Mouse (Mus musculus): ENCODE measurements at regions not wholly inside any gene's neighbourhood (a gene's known extent, or its start where the extent isn't known, plus 50 kb on each side); places are given as distances from the start of the nearest gene placed in this dataset.

GRCm38 (mm10) chr10:9294620-9295019, 380.4 kb downstream of the Samd5 start:
- no peak for DNase-seq

DNA sequence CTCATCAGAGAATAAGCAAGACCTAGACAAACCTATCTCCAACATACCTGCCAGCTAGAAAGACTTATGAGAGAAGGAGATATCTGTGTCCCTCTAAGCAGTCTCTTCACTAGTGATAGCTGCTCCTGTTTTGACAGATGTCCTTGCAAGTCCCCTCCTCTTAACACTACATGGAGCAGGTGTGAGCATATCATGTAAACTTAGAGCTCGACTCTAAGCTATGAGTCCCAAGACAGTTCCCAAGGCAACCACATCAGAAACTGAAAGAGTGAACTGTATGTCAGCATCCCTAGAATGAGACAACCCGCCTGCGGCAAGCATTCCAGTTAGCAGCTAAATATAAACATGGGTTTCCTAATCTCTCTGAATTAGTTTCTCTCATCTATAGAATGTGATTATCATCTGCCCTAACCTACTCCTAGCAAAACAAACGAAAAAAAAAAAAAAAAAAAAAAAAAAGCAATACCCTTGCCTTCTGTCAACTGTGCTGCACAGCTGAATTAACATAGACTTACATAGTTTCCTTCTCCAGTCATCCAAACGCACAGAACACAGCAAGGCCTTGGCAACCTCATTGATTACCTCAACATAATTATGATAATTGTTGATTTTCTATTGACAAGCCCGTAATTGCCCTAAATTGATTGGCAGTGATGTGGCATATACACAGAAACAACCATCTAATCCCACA, 383.4 kb downstream of the Samd5 start:
- DNase-seq = no peak

DNA sequence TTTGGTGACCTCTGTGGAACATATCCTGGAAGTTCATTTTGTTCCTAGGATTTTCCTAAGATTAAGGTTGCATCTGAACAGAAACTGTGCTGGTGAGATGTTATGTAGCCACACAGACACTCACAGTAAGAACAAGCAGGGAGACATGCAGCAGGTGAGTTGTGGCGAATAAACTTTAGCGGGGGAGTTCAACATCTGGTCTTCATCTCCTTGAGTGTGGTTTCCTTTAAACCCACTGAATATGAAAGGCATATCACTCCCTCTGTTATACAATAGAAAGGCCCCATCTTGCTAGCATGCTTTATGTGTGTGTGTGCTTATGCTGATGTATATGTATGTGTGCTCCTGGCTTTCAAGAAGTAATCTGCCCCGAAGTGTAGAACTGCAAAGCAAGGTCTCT, 387.1 kb upstream of the Sash1 start:
- DNase-seq = no peak

DNA sequence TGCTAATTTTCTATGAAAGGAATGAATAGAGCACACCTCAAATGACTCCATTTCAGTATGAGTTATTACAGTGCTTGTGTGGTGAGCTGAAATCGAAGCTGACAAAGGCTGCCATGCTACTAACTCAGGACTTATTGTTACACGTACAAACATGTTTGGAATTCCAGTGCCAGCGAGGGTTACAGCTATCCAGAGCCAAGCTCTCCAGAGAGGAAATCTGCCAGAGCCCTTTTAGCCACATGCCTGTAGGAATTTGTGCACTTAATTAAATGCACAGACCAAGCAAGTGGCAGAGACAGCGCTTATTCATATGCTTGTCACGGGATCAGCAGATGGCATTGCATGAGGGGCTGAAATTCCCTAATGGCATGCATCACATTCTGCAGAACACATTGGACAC, 386.4 kb upstream of the Sash1 start:
- DNase-seq = no peak

- no peak for DNase-seq
These were observed 379.7 kb upstream of the Sash1 start for GRCm38 (mm10) chr10:9265528-9265927.

GRCm38 (mm10) chr10:9264309-9265000, 378.6 kb upstream of the Sash1 start:
- no peak for DNase-seq

GRCm38 (mm10) chr10:9258705-9259104, 372.8 kb upstream of the Sash1 start:
- no peak for DNase-seq

DNA sequence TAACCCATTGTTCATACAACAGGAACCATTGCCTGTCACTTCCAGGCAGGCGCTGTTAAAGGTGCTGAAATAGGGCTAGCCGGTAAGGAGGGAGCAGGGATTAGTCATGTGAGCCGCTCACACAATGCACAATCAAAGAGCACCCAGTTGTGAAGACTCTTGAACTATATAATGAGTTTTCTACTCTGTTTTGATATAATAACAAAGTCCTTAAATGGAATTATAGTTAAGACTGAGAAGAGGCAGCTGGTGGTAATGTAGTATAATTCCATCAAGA, 367.0 kb upstream of the Sash1 start:
- no peak for DNase-seq

GRCm38 (mm10) chr10:9252120-9252940, 366.5 kb upstream of the Sash1 start:
- no peak for DNase-seq

- DNase-seq = no peak
These were observed 357.4 kb upstream of the Sash1 start for GRCm38 (mm10) chr10:9243281-9243618.

- DNase-seq = no peak
These were observed 356.9 kb upstream of the Sash1 start for GRCm38 (mm10) chr10:9242596-9243280.

GRCm38 (mm10) chr10:9239956-9240355, 354.1 kb upstream of the Sash1 start:
- DNase-seq = no peak

DNA sequence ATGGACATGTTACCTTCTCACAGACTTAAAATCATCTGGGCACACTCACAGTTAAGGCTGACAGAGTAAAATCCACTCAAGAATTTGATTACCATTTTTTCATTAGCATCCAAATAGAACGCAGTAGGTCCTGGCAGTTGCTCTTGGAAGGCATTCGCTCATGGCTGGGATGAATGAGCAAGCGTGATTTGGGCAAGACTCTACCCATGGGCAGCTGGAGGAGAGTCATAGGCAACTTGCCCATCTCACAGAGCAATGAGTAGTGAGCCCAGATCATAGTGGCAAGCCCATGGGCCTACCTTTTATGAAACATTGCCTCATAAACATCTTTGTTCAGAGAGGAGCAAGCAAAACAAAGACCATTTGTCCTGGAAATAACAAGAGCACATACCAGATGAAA, 345.9 kb upstream of the Sash1 start:
- DNase-seq = no peak

- DNase-seq = no peak
These were observed 343.2 kb upstream of the Sash1 start for GRCm38 (mm10) chr10:9229116-9229515.

GRCm38 (mm10) chr10:9227361-9227760, 341.5 kb upstream of the Sash1 start:
- DNase-seq = no peak

- DNase-seq = no peak
These were observed 324.8 kb upstream of the Sash1 start for GRCm38 (mm10) chr10:9210646-9211045.

DNA sequence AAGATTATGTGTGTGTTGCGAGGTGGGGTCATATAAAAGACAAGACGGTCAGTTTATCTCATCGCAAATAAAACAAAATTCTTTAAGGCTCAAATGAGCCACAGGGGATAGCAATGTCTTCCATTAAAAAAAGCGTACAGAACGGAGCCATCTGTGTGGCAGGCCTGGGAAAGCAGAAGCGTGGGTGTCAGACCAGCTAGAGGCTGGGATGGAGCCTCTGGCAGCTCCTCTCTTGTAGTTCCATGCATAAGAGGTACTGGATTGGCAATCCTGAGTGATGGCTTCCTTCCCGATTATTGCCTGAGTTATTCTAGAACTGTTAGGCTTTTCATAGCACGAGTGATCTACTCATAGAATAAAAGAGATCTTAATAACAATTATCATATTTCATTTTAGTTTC, 318.2 kb upstream of the Sash1 start:
- no peak for DNase-seq

DNA sequence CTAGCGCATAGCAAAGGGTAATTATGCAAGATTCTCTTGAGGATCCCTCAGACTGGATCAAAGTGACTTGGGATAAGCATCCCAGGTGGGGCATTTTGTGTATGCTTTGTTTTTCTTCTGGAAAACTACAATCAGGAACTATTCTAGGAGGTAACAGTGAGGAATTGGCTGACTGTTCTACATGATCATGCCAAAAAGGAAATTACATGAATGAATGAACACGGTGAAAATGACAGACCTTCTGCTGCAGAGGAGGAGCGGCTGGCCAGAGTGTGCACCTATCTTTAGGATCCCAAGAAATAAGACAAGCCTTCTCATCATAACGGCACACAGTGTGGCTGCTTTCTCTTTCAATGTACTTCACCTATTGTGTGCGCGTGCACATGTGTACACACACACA, 317.5 kb upstream of the Sash1 start:
- DNase-seq = no peak

DNA sequence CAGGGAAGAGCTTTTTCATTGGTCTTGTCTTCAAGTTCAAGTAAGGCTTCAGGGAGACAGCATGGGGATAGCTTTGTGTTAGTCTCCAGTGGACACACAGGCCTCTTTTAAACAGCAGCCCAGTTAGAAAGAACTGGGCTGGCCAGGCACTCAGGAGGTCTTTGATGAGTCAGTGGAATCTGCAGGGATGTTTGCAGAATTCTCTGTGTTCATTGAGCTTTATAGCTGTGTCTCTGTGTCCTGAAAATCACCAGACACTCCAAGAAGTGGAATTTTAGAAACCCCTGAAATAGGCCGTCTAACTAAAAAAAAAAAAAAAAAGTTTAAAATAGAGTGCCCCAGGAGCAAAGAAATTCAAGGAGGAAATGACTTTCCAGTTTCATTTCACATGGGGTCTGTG, 317.1 kb upstream of the Sash1 start:
- DNase-seq = no peak

DNA sequence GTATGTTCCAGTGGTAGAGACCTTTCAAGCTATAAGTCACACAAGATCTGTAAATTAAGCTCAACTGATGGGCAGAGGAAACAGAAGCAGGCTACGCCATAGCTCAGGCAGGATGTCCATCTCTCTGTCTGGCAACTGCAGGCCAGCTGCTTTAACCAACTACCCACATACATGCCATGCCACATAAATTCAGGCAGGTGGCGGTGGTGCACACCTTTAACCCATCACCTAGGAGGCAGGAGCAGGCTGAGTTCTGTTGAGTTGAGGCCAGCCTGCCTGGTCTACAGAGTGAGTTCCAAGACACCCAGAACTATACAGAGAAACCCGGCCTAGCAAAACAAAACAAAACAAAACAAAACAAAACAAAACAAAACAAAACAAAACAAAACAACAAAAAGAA, 289.1 kb upstream of the Sash1 start:
- DNase-seq = no peak

- no peak for DNase-seq
These were observed 287.6 kb upstream of the Sash1 start for GRCm38 (mm10) chr10:9173509-9173908.

GRCm38 (mm10) chr10:9168725-9169124, 282.9 kb upstream of the Sash1 start:
- DNase-seq = no peak

DNA sequence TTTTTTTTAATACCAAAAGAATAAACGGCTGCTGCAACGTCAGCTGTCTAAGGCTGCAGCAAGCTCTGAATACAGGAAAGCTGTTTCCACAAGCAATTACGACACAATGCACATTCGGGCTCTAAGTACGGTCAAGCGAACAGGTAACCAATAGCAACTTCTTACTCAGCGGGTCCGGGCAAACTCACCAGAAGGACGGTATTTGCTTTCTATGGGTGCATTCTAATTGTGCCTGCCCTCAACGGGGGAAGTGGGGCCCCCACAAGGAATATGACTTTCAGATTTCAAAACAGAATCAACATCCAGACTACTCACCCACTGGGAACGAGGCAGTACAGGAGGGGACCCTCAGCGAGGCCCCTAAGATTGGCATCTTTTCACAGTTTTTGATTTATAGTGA, 280.1 kb upstream of the Sash1 start:
- no peak for DNase-seq

DNA sequence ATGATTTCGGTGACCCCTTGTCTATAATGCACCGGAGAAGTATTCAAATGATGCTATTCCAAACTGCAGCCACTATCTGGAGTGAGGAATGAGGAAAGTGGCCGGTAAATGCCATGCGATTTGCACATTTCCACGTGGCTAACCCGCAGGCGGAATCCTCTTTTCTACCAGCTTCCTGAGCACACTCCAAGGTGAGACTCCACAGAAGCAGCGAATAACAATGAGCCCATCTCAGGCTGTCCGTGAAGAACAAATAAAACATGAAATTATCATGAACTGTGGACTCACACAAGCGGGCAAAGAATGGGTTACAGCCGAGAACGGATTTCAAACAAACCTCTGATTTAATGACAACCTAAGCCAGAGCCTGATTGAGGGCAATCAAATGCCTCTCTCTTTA, 279.7 kb upstream of the Sash1 start:
- DNase-seq = no peak

Data from thymus, postnatal 25 days (tissue).